Mouse (Mus musculus) CH12.LX (cell line): Measurements from ENCODE around the gene Tbx6. TPM values are rescaled to one million over a fixed set of nuclear protein-coding genes. Genes with fewer than 3 reads are reported as not detected.

Experiments used
- DNase-seq: peaks from one replicate; pipeline ENCODE4 v3.0.0-alpha.2; 2013; ENCODE audit errors: extremely low read depth
- H3K27ac ChIP-seq: 2 replicates; pipeline ENCODE4 v1.5.1; 2012; ENCODE audit warnings: low read depth, mild to moderate bottlenecking, control low read depth, moderate library complexity; ENCODE audit not compliant: insufficient read depth
- H3K27me3 ChIP-seq: replicated peaks from 2 replicates; pipeline ENCODE3; 2012; ENCODE audit warnings: inconsistent platforms
- H3K36me3 ChIP-seq, 2 experiments: replicated peaks in 1 of 2; 2 replicates each; pipeline versions ENCODE3 to v1.6.1; 2012; ENCODE audit warnings: inconsistent platforms in 1 of 2, low read length in 1 of 2, mild to moderate bottlenecking in 1 of 2, mixed read lengths in 1 of 2, moderate library complexity in 1 of 2; ENCODE audit not compliant: control insufficient read depth in 1 of 2, insufficient read depth in 1 of 2
- H3K4me1 ChIP-seq, 2 experiments: 2 replicates each; pipeline ENCODE4 v1.6.1; 2012; ENCODE audit warnings: inconsistent platforms in 1 of 2, moderate library complexity in 1 of 2; ENCODE audit not compliant: insufficient read depth in 2 of 2, control insufficient read depth in 1 of 2
- H3K4me2 ChIP-seq: 2 replicates; pipeline ENCODE4 v1.6.1; 2012; ENCODE audit warnings: low read depth, mild to moderate bottlenecking, control low read depth; ENCODE audit not compliant: poor library complexity, insufficient read depth, severe bottlenecking
- H3K4me3 ChIP-seq, 3 experiments: fragments of 150-350 bp in 1 of 3; sonication (generic) in 1 of 3; replicated peaks in 1 of 3; 2 replicates each; pipeline versions ENCODE3 to v1.5.1; 2011 to 2012; ENCODE audit warnings: low read depth in 2 of 3, low read length in 2 of 3, mild to moderate bottlenecking in 2 of 3, moderate library complexity in 2 of 3, control low read depth in 1 of 3, improper control_type of control experiment in 1 of 3, inconsistent platforms in 1 of 3, mixed read lengths in 1 of 3; ENCODE audit not compliant: poor library complexity in 1 of 3
- H3K79me2 ChIP-seq: replicated peaks from 2 replicates; pipeline ENCODE4 v1.6.1; 2012; ENCODE audit warnings: mild to moderate bottlenecking, moderate library complexity; ENCODE audit not compliant: control insufficient read depth, poor library complexity, insufficient read depth, severe bottlenecking; ENCODE audit errors: extremely low read depth
- H3K9ac ChIP-seq: 2 replicates; pipeline ENCODE4 v1.6.1; 2012; ENCODE audit warnings: low read depth, mild to moderate bottlenecking, control low read depth, moderate library complexity; ENCODE audit not compliant: insufficient read depth
- H3K9me3 ChIP-seq: replicated peaks from 2 replicates; pipeline ENCODE3; 2012; ENCODE audit warnings: low read length, inconsistent platforms, mixed read lengths
- BHLHE40 ChIP-seq: IDR thresholded peaks from 2 replicates; pipeline ENCODE4 v1.6.1; 2011; ENCODE audit warnings: mild to moderate bottlenecking, low read depth, low read length, improper control_type of control experiment
- CHD1 ChIP-seq: IDR thresholded peaks from 2 replicates; pipeline ENCODE4 v1.6.1; 2012; ENCODE audit warnings: low read depth, low read length, improper control_type of control experiment, inconsistent platforms
- CHD2 ChIP-seq: IDR thresholded peaks from 2 replicates; pipeline ENCODE4 v1.6.1; 2011; ENCODE audit warnings: low read length, improper control_type of control experiment
- E2F4 ChIP-seq: IDR thresholded peaks from 2 replicates; pipeline ENCODE4 v1.6.1; 2011; ENCODE audit warnings: low read depth, low read length, improper control_type of control experiment; ENCODE audit not compliant: insufficient replicate concordance
- ELF1 ChIP-seq: IDR thresholded peaks from 2 replicates; pipeline ENCODE4 v1.6.1; 2014; ENCODE audit warnings: low read depth, mild to moderate bottlenecking, inconsistent platforms, low read length, improper control_type of control experiment
- EP300 ChIP-seq: IDR thresholded peaks from 2 replicates; pipeline ENCODE4 v1.6.1; 2011; ENCODE audit warnings: low read length, improper control_type of control experiment
- ETS1 ChIP-seq: conservative IDR thresholded peaks from 2 replicates; pipeline ENCODE4 v1.6.1; 2012; ENCODE audit warnings: low read depth, mild to moderate bottlenecking, inconsistent platforms, low read length, improper control_type of control experiment, moderate library complexity
- IRF4 ChIP-seq: IDR thresholded peaks from 2 replicates; pipeline ENCODE4 v1.6.1; 2014; ENCODE audit warnings: low read depth, mild to moderate bottlenecking, inconsistent platforms, low read length, improper control_type of control experiment
- JUND ChIP-seq: conservative IDR thresholded peaks from 2 replicates; pipeline ENCODE4 v1.6.1; 2011; ENCODE audit warnings: low read depth, low read length, improper control_type of control experiment
- KAT2A ChIP-seq: IDR thresholded peaks from 2 replicates; pipeline ENCODE4 v1.6.1; 2012; ENCODE audit warnings: low read length, improper control_type of control experiment, inconsistent platforms; ENCODE audit not compliant: insufficient replicate concordance
- MAX ChIP-seq: IDR thresholded peaks from 2 replicates; pipeline ENCODE4 v1.6.1; 2011; ENCODE audit warnings: low read length, improper control_type of control experiment
- MAZ ChIP-seq: IDR thresholded peaks from 2 replicates; pipeline ENCODE4 v1.6.1; 2012; ENCODE audit warnings: low read depth, mild to moderate bottlenecking, inconsistent platforms, low read length, improper control_type of control experiment, moderate library complexity
- MEF2A ChIP-seq: IDR thresholded peaks from 2 replicates; pipeline ENCODE4 v1.6.1; 2014; ENCODE audit warnings: low read depth, mild to moderate bottlenecking, inconsistent platforms, low read length, improper control_type of control experiment, borderline replicate concordance
- NRF1 ChIP-seq: IDR thresholded peaks from 2 replicates; pipeline ENCODE4 v1.6.1; 2014; ENCODE audit warnings: low read depth, mild to moderate bottlenecking, inconsistent platforms, low read length, improper control_type of control experiment, moderate library complexity
- RAD21 ChIP-seq: IDR thresholded peaks from 2 replicates; pipeline ENCODE4 v1.6.1; 2011; ENCODE audit warnings: low read depth, mild to moderate bottlenecking, low read length, improper control_type of control experiment, moderate library complexity
- RCOR1 ChIP-seq: conservative IDR thresholded peaks from 2 replicates; pipeline ENCODE4 v1.6.1; 2012; ENCODE audit warnings: low read depth, mild to moderate bottlenecking, inconsistent platforms, low read length, improper control_type of control experiment
- SMC3 ChIP-seq: IDR thresholded peaks from 2 replicates; pipeline ENCODE4 v1.6.1; 2011; ENCODE audit warnings: low read depth, low read length, improper control_type of control experiment
- TBP ChIP-seq: conservative IDR thresholded peaks from 2 replicates; pipeline ENCODE4 v1.6.1; 2011; ENCODE audit warnings: low read depth, low read length, improper control_type of control experiment
- TCF12 ChIP-seq: IDR thresholded peaks from 2 replicates; pipeline ENCODE4 v1.6.1; 2014; ENCODE audit warnings: low read depth, mild to moderate bottlenecking, inconsistent platforms, low read length, improper control_type of control experiment
- USF2 ChIP-seq: conservative IDR thresholded peaks from 2 replicates; pipeline ENCODE4 v1.6.1; 2011; ENCODE audit warnings: low read depth, low read length, improper control_type of control experiment
- ZC3H11A ChIP-seq: IDR thresholded peaks from 2 replicates; pipeline ENCODE4 v1.6.1; 2012; ENCODE audit warnings: low read depth, mild to moderate bottlenecking, inconsistent platforms, low read length, improper control_type of control experiment
- dilution Hi-C: fragments of 300-500 bp; cut with MboI; formaldehyde crosslinking; loops from 2 replicates; pipeline ENCODE4 v1.14.3; 2020; ENCODE audit warnings: low sequenced_read_pairs; ENCODE audit not compliant: extremely low pct_unique_long_range_greater_than_20kb, extremely low pct_ligation_motif_present
- in situ Hi-C: fragments of 300-500 bp; cut with MboI; formaldehyde crosslinking; loops from 3 replicates; pipeline ENCODE4 v1.14.3; 2019; ENCODE audit warnings: low sequenced_read_pairs, low pct_ligation_motif_present, low pct_unique_long_range_greater_than_20kb, mixed read lengths
- polyA plus RNA-seq: library from polyadenylated mRNA; unstranded; fragments of >175 nt; gene quantifications from 2 replicates; pipeline ENCODE4 v1.2.1, GENCODE M21; 2012; ENCODE audit warnings: low read depth; ENCODE audit not compliant: insufficient read length
- total RNA-seq, 2 experiments: library from RNA; depleted of rRNA; stranded (reverse); fragments of 300-350 nt in 1 of 2; fragments of >200 nt in 1 of 2; gene quantifications; 2 replicates each; pipeline ENCODE4 v1.2.3; 2012 to 2014

Gene Tbx6
- total and polyA plus RNA-seq, 3 experiments: 12.8 to 31.5 (median 15.8) TPM

- peaks cover 18 to 68% of the 10 kb centered on the region in 2 experiments for H3K36me3 ChIP-seq
- peaks cover under 1 to 26% of the 10 kb centered on the region in 2 experiments; a peak in 2 of 4 replicates for H3K4me1 ChIP-seq
- no peaks in the 10 kb centered on the region for H3K27me3 ChIP-seq
- DNase-seq: no peak
- H3K9ac ChIP-seq: no peak overlapping the region
- TF ChIP-seq KAT2A (no peak), ELF1 (no peak), USF2 (no peak), IRF4 (no peak), NRF1 (no peak), MEF2A (no peak), BHLHE40 (no peak), MAX (no peak), CHD1 (no peak), CHD2 (no peak), MAZ (no peak), ETS1 (no peak), JUND (no peak), TBP (no peak), ZC3H11A (no peak), RAD21 (no peak), RCOR1 (no peak), EP300 (no peak), E2F4 (no peak), TCF12 (no peak)
- H3K4me2 ChIP-seq: no peak overlapping the region
- in situ Hi-C loops (no loop called here), dilution Hi-C loops (no loop called here)
- H3K27ac ChIP-seq: no peak overlapping the region
- no peak overlapping the region for H3K4me3 ChIP-seq
- H3K9me3 ChIP-seq: no peaks in the 10 kb centered on the region
- H3K79me2 ChIP-seq: no peaks in the 10 kb centered on the region
Observed at GRCm38 (mm10) chr7:126770784-126771183, 10.5 kb upstream of the Tbx6 start.

- Histone ChIP-seq H3K27ac (no peak overlapping the region), H3K9me3 (no peaks in the 10 kb centered on the region), H3K4me1 (peaks cover 9 to 40% of the 10 kb centered on the region in 2 experiments; a peak in 3 of 4 replicates), H3K4me3 (no peak overlapping the region), H3K27me3 (no peaks in the 10 kb centered on the region), H3K36me3 (peaks cover 13 to 53% of the 10 kb centered on the region in 2 experiments), H3K79me2 (0 out of 2 replicates have a peak, but pooled peaks cover 2% of the 10 kb centered on the region), H3K4me2 (no peak overlapping the region), H3K9ac (no peak overlapping the region)
- dilution Hi-C loops (no loop called here), in situ Hi-C loops (no loop called here)
- no peak for TF ChIP-seq KAT2A
- no peak for TF ChIP-seq ZC3H11A
- no peak for TF ChIP-seq SMC3
- DNase-seq: no peak
Observed at GRCm38 (mm10) chr7:126773351-126773750, 7.9 kb upstream of the Tbx6 start.
